Mouse (Mus musculus): Measurements from ENCODE around the gene Gnmt.

The Gnmt gene

GRCm38 (mm10) chr17:46702100-46702499, 26.9 kb downstream of the Gnmt start:
- no peak for DNase-seq

DNA sequence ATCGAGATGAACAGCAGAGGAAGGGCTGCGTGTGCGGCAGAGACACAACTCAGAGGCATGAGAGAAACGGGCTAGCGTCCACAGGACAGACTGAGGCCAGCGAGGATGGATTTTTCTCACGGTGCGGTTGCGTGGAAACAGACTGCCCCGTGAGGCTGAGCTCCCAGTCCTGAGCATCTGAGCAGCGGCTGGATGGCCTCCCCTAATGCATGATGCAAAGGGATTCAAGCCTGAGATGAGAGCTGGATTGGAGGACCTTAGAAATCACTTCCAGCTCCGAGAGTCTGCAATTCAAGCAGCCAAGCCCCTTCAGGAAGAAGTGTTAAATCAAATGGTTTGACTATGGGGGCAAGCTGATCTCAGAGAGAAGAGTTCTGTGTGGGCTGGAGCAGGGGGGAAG, 27.5 kb downstream of the Gnmt start:
- DNase-seq = no peak

- DNase-seq = no peak
These were observed 29.1 kb downstream of the Gnmt start for GRCm38 (mm10) chr17:46699912-46700311.

GRCm38 (mm10) chr17:46699245-46699644, 29.7 kb downstream of the Gnmt start:
- no peak for DNase-seq

GRCm38 (mm10) chr17:46698515-46698914, 30.5 kb downstream of the Gnmt start:
- DNase-seq = no peak

- DNase-seq = no peak
These were observed 34.4 kb downstream of the Gnmt start for GRCm38 (mm10) chr17:46694517-46695063.

GRCm38 (mm10) chr17:46691390-46691789, 37.6 kb downstream of the Gnmt start:
- DNase-seq = no peak

DNA sequence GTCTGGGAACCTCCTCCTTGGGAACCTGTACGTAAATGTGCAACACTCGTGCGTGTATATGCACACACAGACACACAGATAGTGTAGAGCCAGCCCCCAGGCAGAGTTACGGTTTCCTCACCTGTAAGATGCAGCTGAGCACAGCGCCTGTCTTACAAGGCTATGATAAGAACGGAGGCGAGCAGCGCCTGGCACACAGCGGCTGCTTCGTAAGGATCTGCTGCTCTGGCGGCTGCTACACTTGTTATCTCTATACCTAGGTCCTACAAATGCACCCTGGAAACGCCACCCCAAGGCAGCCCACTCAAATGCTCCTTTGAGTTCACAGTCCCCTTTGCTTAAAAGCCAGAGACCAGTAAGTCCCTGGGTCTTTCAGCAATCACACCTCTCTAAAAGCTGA, 38.3 kb downstream of the Gnmt start:
- peak; percentile 62 for DNase-seq

GRCm38 (mm10) chr17:46685913-46686312, 43.1 kb downstream of the Gnmt start:
- no peak for DNase-seq

DNA sequence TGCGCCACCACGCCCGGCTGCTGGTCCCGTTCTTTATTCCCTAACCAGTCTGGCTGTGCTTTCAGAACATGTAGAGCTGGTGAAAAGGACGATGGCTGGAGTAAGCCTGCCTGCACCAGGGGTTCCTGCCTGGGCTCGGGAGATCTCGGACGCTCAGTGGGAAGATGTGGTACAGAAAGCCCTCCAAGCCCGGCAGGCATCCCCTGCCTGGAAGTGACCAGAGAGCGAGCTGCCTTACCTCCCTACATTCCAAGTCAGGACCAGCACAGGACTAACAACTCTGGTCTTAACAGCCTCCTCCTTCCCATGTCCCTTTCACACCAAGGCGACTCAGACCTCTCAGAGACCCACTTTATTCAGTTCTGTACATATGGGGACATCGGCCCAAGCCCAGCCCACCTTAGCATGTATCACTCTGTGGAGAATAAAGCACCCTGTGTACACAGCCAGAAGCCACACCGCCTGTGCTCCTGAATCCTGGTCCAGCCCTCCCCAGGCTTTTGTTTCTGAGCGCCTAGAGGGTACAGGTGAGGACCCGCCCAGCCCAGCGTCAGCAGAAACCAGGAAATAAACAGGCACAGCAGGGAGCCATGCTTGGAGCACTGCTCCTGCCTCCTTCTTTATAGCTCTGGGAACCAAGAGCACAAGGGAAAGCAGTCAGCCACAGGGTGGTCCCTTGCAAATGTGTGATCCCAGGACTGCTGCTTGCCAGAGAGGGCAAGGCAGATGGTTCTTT, 46.1 kb downstream of the Gnmt start:
- DNase-seq = no peak

- no peak for DNase-seq
These were observed 47.4 kb downstream of the Gnmt start for GRCm38 (mm10) chr17:46681466-46682118.

DNA sequence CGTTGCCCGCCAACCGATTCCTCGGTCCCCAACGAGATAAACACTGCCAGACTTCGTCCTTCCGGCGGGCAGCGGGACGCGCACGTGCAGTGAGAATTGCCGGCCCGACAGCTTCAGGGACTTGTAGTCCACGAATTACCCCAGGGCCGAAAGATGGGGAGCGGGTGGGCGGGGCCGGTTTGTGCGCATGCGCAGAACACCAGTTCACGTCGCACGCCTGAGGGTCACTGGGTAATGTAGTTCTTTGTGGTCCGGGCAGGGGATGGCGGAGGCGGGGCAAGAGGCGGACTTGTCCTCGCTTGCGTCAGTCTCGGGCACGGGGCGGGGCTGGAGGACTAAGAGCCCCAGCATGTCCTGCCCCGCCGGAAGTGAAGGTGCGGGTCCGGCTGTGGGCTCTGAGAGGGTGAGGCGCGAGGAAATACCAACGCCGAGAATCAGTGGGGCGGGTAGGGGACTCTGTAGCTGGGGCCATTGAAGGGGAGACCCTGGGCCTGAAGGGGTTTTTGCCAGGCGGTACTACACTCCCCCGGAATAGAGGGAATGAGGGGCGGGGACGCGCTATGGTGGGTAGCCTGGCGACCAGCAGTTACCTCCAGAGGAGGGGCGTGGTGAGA, 48.1 kb downstream of the Gnmt start, which contains the start of gene Klhdc3:
Gene Klhdc3, minus strand, starts transcription at position 155 of the 614 bp plus-strand sequence.
- peak; percentile 100 for DNase-seq

- DNase-seq = peak; percentile 55
These were observed 48.9 kb downstream of the Gnmt start for GRCm38 (mm10) chr17:46679843-46680759.

GRCm38 (mm10) chr17:46678911-46679310, 50.1 kb downstream of the Gnmt start:
- DNase-seq = no peak

DNA sequence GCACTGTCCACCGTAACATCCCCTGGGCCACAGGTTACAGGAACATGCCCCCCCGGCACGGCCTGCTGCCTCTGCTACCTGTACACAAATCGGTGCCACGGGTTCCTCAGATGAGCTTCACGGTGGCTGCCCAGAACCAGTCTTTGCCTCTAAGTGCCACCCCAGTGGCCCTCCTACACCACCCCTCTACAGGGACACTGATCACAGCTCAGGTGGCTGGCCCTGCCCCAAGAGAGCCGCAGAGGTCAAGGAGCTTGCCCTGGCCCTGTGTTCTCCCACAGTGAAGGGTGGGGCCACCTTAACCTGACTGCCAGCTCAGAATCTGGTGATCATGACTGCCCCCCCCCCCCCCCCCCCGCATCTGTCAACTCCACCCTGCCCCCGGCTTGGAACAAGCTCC, 50.6 kb downstream of the Gnmt start, which contains the start of gene Mea1:
Gene Mea1, plus strand, starts transcription at position 378 of the 400 bp plus-strand sequence.
- DNase-seq = no peak

Data from liver (tissue).